Mouse (Mus musculus): ENCODE results near the gene Card10.

GRCm38 (mm10) chr15:78804326-78804725 lies 1.5 kb upstream of the Card10 start:
- TF ChIP-seq CTCF (IDR thresholded peaks at IDR 0.05; ENCODE audit: insufficient read depth, low read depth, low read length), result no peak
- TF ChIP-seq POLR2A (IDR thresholded peaks at IDR 0.05; ENCODE audit: insufficient read depth, low read depth, low read length), result no peak
